Mouse (Mus musculus) testis, adult 10 weeks (tissue): ENCODE results near the gene Glt28d2. TPM values are rescaled to one million over a fixed set of nuclear protein-coding genes. Genes with fewer than 3 reads are reported as not detected.

Source experiments
- polyA plus RNA-seq: library from polyadenylated mRNA; stranded (reverse); fragments of 350-450 nt; fragmentation: Illumina TruSeq; extraction: RNeasy Lipid Tissue Mini Kit (QIAGEN cat#74804); gene quantifications from one replicate; pipeline ENCODE4 v1.2.3, GENCODE M21; 2014; ENCODE audit warnings: low read depth, low replicate concordance

Gene Glt28d2
- 0.90 TPM for polyA plus RNA-seq

DNA sequence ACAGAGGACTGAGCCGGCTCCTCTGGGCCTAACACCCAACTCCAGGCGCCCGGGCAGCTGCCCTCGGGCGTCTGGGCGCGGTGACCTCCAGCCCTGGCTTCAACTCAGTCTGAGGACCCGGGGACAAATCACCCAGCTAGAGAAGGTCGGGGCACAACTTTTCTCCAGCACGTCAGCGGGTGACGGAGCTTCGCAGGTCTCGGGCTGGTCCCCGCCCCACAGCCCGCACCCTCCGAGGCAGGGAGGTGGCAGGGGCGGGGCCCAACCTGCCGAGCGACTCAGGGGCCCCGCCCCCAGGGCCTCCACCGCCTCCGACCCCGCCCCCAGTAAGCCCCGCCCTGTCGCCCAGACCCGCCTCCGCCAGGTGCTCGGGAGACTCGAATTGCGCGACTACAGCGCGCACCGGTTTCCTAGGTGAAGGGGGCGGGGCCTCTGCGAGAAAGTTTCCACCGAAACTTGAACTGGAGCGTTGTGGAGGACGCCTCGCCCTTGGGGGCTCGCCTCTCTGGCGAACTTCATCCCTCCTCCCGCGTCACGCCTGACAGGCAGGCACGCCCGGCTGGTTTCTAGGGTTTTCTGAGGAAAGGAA lies at the start of gene Glt28d2, which contains the start of gene Gm37240:
Gene Glt28d2, minus strand, starts transcription at position 278 of the 589 bp plus-strand sequence.
Gene Gm37240, minus strand, starts transcription at position 280 of the 589 bp plus-strand sequence.

Other genes with a start within 250 kb of the Glt28d2 start
- 0.41 TPM for gene Fam160a1, start 70.2 kb downstream of the Glt28d2 start, polyA plus RNA-seq
- 0.62 TPM for gene Gm37240, start within 50 bp of the Glt28d2 start, polyA plus RNA-seq
- 8.2 TPM for gene Sh3d19, start 83.6 kb upstream of the Glt28d2 start, polyA plus RNA-seq
- gene Prss48, start 115.0 kb upstream of the Glt28d2 start, polyA plus RNA-seq: 3.6 TPM